Mouse (Mus musculus): ENCODE measurements around the gene Ccdc92. TPM values are rescaled to one million over a fixed set of nuclear protein-coding genes. Genes with fewer than 3 reads are reported as not detected.

Ccdc92 gene
- total RNA-seq, 2 experiments from 2014 or later: 0.26 to 0.40 TPM

Other genes with a start within 250 kb of the Ccdc92 start
- gene Atp6v0a2, start 233.8 kb downstream of the Ccdc92 start, total RNA-seq (2021): 10 to 100 TPM; 25.9 to 27.4 TPM
- under 1 TPM; 0.03 to 0.05 TPM for gene Dnah10, start 137.3 kb downstream of the Ccdc92 start, total RNA-seq (2021)
- 10 to 100 TPM; 18.2 to 19.0 TPM for gene Zfp664, start 267 bp upstream of the Ccdc92 start, total RNA-seq (2021)
- under 1 TPM; 0.33 to 0.43 TPM for gene Rflna, start 140.8 kb upstream of the Ccdc92 start, total RNA-seq (2021)